Mouse (Mus musculus) heart, embryonic 14.5 days (tissue): ENCODE data around the gene Rnase12. TPM values are rescaled to one million over a fixed set of nuclear protein-coding genes. Genes with fewer than 3 reads are reported as not detected.

ENCODE experiments used
- polyA plus RNA-seq: library from polyadenylated mRNA; unstranded; fragments of >200 nt; fragmentation: Nextera tagmentation; extraction: Ambion mirVana; gene quantifications from 2 replicates; pipeline ENCODE4 v1.2.1, GENCODE M21; 2014

The Rnase12 gene
- polyA plus RNA-seq, 1 experiment from 2014 or later: 0.82 TPM

Other genes starting within 250 kb of the Rnase12 start
- not detected in 2 replicates for gene Ccnb1ip1, start 249.9 kb downstream of the Rnase12 start, polyA plus RNA-seq
- 42.4 and 46.0 TPM in 2 replicates for gene Parp2, start 249.8 kb downstream of the Rnase12 start, polyA plus RNA-seq
- gene Tep1, start 187.1 kb downstream of the Rnase12 start, polyA plus RNA-seq: 6.6 and 8.3 TPM in 2 replicates
- gene Klhl33, start 160.2 kb downstream of the Rnase12 start, polyA plus RNA-seq: 0.11 and 0.26 TPM in 2 replicates
- 118 and 134 TPM in 2 replicates for gene Osgep, start 132.8 kb downstream of the Rnase12 start, polyA plus RNA-seq
- gene Apex1, start 132.7 kb downstream of the Rnase12 start, polyA plus RNA-seq: 127 and 132 TPM in 2 replicates
- 24.0 and 35.1 TPM in 2 replicates for gene Pip4p1, start 126.8 kb downstream of the Rnase12 start, polyA plus RNA-seq
- 30.5 and 32.2 TPM in 2 replicates for gene Pnp, start 126.6 kb downstream of the Rnase12 start, polyA plus RNA-seq
- not detected in 2 replicates for gene Gm49342, start 113.1 kb downstream of the Rnase12 start, polyA plus RNA-seq
- 0.36 and 0.59 TPM in 2 replicates for gene Pnp2, start 101.7 kb downstream of the Rnase12 start, polyA plus RNA-seq
- gene Rnase10, start 49.9 kb downstream of the Rnase12 start, polyA plus RNA-seq: 0.32 and 0.57 TPM in 2 replicates
- gene Rnase9, start 15.8 kb downstream of the Rnase12 start, polyA plus RNA-seq: not detected in 2 replicates
- gene Rnase11, start 7.5 kb downstream of the Rnase12 start, polyA plus RNA-seq: not detected in 2 replicates
- gene Olfr750, start 16.8 kb upstream of the Rnase12 start, polyA plus RNA-seq: not detected in 2 replicates
- 25.0 and 29.7 TPM in 2 replicates for gene Rnase4, start 33.4 kb upstream of the Rnase12 start, polyA plus RNA-seq
- 3.8 and 4.8 TPM in 2 replicates for gene Ang, start 33.5 kb upstream of the Rnase12 start, polyA plus RNA-seq
- gene Eddm3b, start 56.8 kb upstream of the Rnase12 start, polyA plus RNA-seq: not detected in 2 replicates
- gene Rnase6, start 66.2 kb upstream of the Rnase12 start, polyA plus RNA-seq: 0.24 and 1.0 TPM in 2 replicates
- 0.47 and 1.1 TPM in 2 replicates for gene Rnase1, start 89.1 kb upstream of the Rnase12 start, polyA plus RNA-seq
- gene Rnase2b, start 104.6 kb upstream of the Rnase12 start, polyA plus RNA-seq: not detected in 2 replicates
- not detected in 2 replicates for gene Ang2, start 141.5 kb upstream of the Rnase12 start, polyA plus RNA-seq
- not detected in 2 replicates for gene Ear14, start 145.7 kb upstream of the Rnase12 start, polyA plus RNA-seq
- gene Rnase2a, start 198.5 kb upstream of the Rnase12 start, polyA plus RNA-seq: not detected in 2 replicates